Mouse (Mus musculus): ENCODE measurements around the gene Mlst8.
A peak's percentile ranks its signal among the peaks of the same experiment; 100 is the strongest.

Gene Mlst8

GRCm38 (mm10) chr17:24478663-24479380 is at the start of gene Mlst8:
TSS of gene Mlst8 (minus strand) at chr17:24479078.
- peak; percentile 94 for DNase-seq (ENCODE audit: extremely low spot score, low read depth, low spot score)

GRCm38 (mm10) chr17:24528560-24528918 is 49.7 kb upstream of the Mlst8 start:
- DNase-seq (ENCODE audit: extremely low spot score, low read depth, low spot score), result no peak

GRCm38 (mm10) chr17:24527723-24528559 is 49.1 kb upstream of the Mlst8 start, which contains the start of gene Traf7:
TSS of gene Traf7 (minus strand) at chr17:24527938.
- peak; percentile 100 for DNase-seq (ENCODE audit: extremely low spot score, low read depth, low spot score)

GRCm38 (mm10) chr17:24527315-24527714 is 48.4 kb upstream of the Mlst8 start:
- no peak for DNase-seq (ENCODE audit: extremely low spot score, low read depth, low spot score)

- DNase-seq (ENCODE audit: extremely low spot score, low read depth, low spot score), result no peak
Observed at GRCm38 (mm10) chr17:24524734-24525133, 45.9 kb upstream of the Mlst8 start.

GRCm38 (mm10) chr17:24520450-24520849 is 41.6 kb upstream of the Mlst8 start:
- no peak for DNase-seq (ENCODE audit: extremely low spot score, low read depth, low spot score)

GRCm38 (mm10) chr17:24514270-24515257 is 35.7 kb upstream of the Mlst8 start:
- no peak for DNase-seq (ENCODE audit: extremely low spot score, low read depth, low spot score)

GRCm38 (mm10) chr17:24513609-24514008 is 34.7 kb upstream of the Mlst8 start:
- DNase-seq (ENCODE audit: extremely low spot score, low read depth, low spot score), result no peak

- DNase-seq (ENCODE audit: extremely low spot score, low read depth, low spot score), result no peak
Observed at GRCm38 (mm10) chr17:24507806-24508460, 29.1 kb upstream of the Mlst8 start.

GRCm38 (mm10) chr17:24507129-24507664 is 28.3 kb upstream of the Mlst8 start:
- DNase-seq (ENCODE audit: extremely low spot score, low read depth, low spot score), result no peak

GRCm38 (mm10) chr17:24506332-24507070 is 27.6 kb upstream of the Mlst8 start:
- no peak for DNase-seq (ENCODE audit: extremely low spot score, low read depth, low spot score)

GRCm38 (mm10) chr17:24505286-24505955 is 26.5 kb upstream of the Mlst8 start:
- DNase-seq (ENCODE audit: extremely low spot score, low read depth, low spot score), result no peak

GRCm38 (mm10) chr17:24504085-24504484 is 25.2 kb upstream of the Mlst8 start:
- DNase-seq (ENCODE audit: extremely low spot score, low read depth, low spot score), result no peak

GRCm38 (mm10) chr17:24502208-24502607 is 23.3 kb upstream of the Mlst8 start:
- DNase-seq (ENCODE audit: extremely low spot score, low read depth, low spot score), result no peak

GRCm38 (mm10) chr17:24496026-24496425 is 17.1 kb upstream of the Mlst8 start:
- DNase-seq (ENCODE audit: extremely low spot score, low read depth, low spot score), result no peak

GRCm38 (mm10) chr17:24495443-24495842 is 16.6 kb upstream of the Mlst8 start:
- no peak for DNase-seq (ENCODE audit: extremely low spot score, low read depth, low spot score)

GRCm38 (mm10) chr17:24494627-24495335 is 15.9 kb upstream of the Mlst8 start:
- DNase-seq (ENCODE audit: extremely low spot score, low read depth, low spot score), result peak; percentile 31

- no peak for DNase-seq (ENCODE audit: extremely low spot score, low read depth, low spot score)
Observed at GRCm38 (mm10) chr17:24490399-24490798, 11.5 kb upstream of the Mlst8 start.

All from hindlimb bud, embryonic 11.5 days (tissue).